Mouse (Mus musculus) forebrain, embryonic 16.5 days (tissue): ENCODE measurements around the gene Vmn1r209. TPM values are rescaled to one million over a fixed set of nuclear protein-coding genes. Genes with fewer than 3 reads are reported as not detected.
"Not testable (repeated sequence)": the region's sequence is repeated elsewhere in the genome, so short reads cannot be mapped to it uniquely, and the experiment has no call there.

Experiments used
- ATAC-seq: fragments of 200-750 bp; cut with Nextera tagmentation; 2 replicates; pipeline ENCODE4 v1.8.0; 2017; ENCODE audit warnings: mild to moderate bottlenecking, moderate library complexity
- H3K27ac ChIP-seq: fragments of 300-500 bp; sonication (generic); 2 replicates; pipeline ENCODE4 v1.5.1; 2014; ENCODE audit warnings: low read length, control low read depth
- H3K27me3 ChIP-seq: fragments of 300-500 bp; sonication (generic); replicated peaks from 2 replicates; pipeline ENCODE4 v1.6.1; 2014; ENCODE audit warnings: low read length; ENCODE audit not compliant: control insufficient read depth, insufficient read depth
- H3K36me3 ChIP-seq: fragments of 300-500 bp; sonication (generic); 2 replicates; pipeline ENCODE4 v1.6.1; 2014; ENCODE audit not compliant: control insufficient read depth, insufficient read depth
- H3K4me1 ChIP-seq: fragments of 300-500 bp; sonication (generic); replicated peaks from 2 replicates; pipeline ENCODE4 v1.6.1; 2014; ENCODE audit warnings: low read length; ENCODE audit not compliant: control insufficient read depth, insufficient read depth
- H3K4me2 ChIP-seq: fragments of 300-500 bp; sonication (generic); 2 replicates; pipeline ENCODE4 v1.6.1; 2014; ENCODE audit warnings: mild to moderate bottlenecking, low read length, control low read depth
- H3K4me3 ChIP-seq: fragments of 300-500 bp; sonication (generic); replicated peaks from 2 replicates; pipeline ENCODE4 v1.5.1; 2014; ENCODE audit warnings: mild to moderate bottlenecking, low read length, control low read depth
- H3K9ac ChIP-seq: fragments of 300-500 bp; sonication (generic); replicated peaks from 2 replicates; pipeline ENCODE4 v1.6.1; 2014; ENCODE audit warnings: low read depth, low read length, control low read depth
- H3K9me3 ChIP-seq: fragments of 300-500 bp; sonication (generic); 2 replicates; pipeline ENCODE4 v1.6.1; 2016; ENCODE audit warnings: low read length; ENCODE audit not compliant: control insufficient read depth
- WGBS: fragments of 180-500 bp; shearing (Covaris S2); extraction: QIAGEN DNeasy Blood & Tissue Kit; methylation state at CpG from one replicate; pipeline ENCODE4 v1.1.7; 2014; 5-methylcytosine and 5-hydroxymethylcytosine counted together
- polyA plus RNA-seq: library from polyadenylated mRNA; unstranded; fragments of >200 nt; fragmentation: Nextera tagmentation; extraction: Ambion mirVana; gene quantifications from 2 replicates; pipeline ENCODE4 v1.2.1, GENCODE M21; 2015

Vmn1r209 gene
- polyA plus RNA-seq, 1 experiment from 2014 or later, result not detected

GRCm38 (mm10) chr13:22777300-22777699 is 32.2 kb downstream of the Vmn1r209 start, which contains the start of gene Vmn1r208:
TSS of gene Vmn1r208 (minus strand) at chr13:22777400.
- not testable (repeated sequence) for ATAC-seq, H3K27me3 ChIP-seq, H3K4me3 ChIP-seq, H3K36me3 ChIP-seq, H3K4me2 ChIP-seq, H3K4me1 ChIP-seq, H3K9me3 ChIP-seq, H3K9ac ChIP-seq, H3K27ac ChIP-seq
- WGBS, result no CpG with 5 or more reads among the region's 7 CpGs

GRCm38 (mm10) chr13:22771592-22771991 is 37.9 kb downstream of the Vmn1r209 start:
- not testable (repeated sequence) for H3K27me3 ChIP-seq, H3K9ac ChIP-seq, ATAC-seq, H3K36me3 ChIP-seq, H3K4me3 ChIP-seq, H3K4me2 ChIP-seq, H3K27ac ChIP-seq, H3K4me1 ChIP-seq, H3K9me3 ChIP-seq
- 100% methylated on average over 1 of the region's 2 CpGs for WGBS

Other genes with a start within 250 kb of the Vmn1r209 start
- not detected in 2 replicates for gene Vmn1r205, start 216.7 kb downstream of the Vmn1r209 start, polyA plus RNA-seq
- not detected in 2 replicates for gene Vmn1r206, start 185.4 kb downstream of the Vmn1r209 start, polyA plus RNA-seq
- not detected in 2 replicates for gene Vmn1r207-ps, start 80.1 kb downstream of the Vmn1r209 start, polyA plus RNA-seq
- gene Vmn1r208, start 32.3 kb downstream of the Vmn1r209 start, polyA plus RNA-seq, result not detected in 2 replicates
- not detected in 2 replicates for gene Vmn1r210, start 21.7 kb upstream of the Vmn1r209 start, polyA plus RNA-seq
- not detected in 2 replicates for gene Vmn1r211, start 47.9 kb upstream of the Vmn1r209 start, polyA plus RNA-seq
- not detected in 2 replicates for gene Vmn1r212, start 74.5 kb upstream of the Vmn1r209 start, polyA plus RNA-seq
- gene Vmn1r213, start 198.0 kb upstream of the Vmn1r209 start, polyA plus RNA-seq, result not detected in 2 replicates
- gene Vmn1r214, start 220.7 kb upstream of the Vmn1r209 start, polyA plus RNA-seq, result not detected in 2 replicates